Mouse (Mus musculus) layer of hippocampus, postnatal 14 days (tissue): Measurements from ENCODE around the gene Mdh1. TPM values are rescaled to one million over a fixed set of nuclear protein-coding genes. Genes with fewer than 3 reads are reported as not detected.
"Not testable (repeated sequence)": the region's sequence is repeated elsewhere in the genome, so short reads cannot be mapped to it uniquely, and the experiment has no call there.

ENCODE experiments used
- DNase-seq, 2 experiments: peaks; one replicate each; pipeline ENCODE4 v3.0.0; 2021 to 2022; ENCODE audit warnings: low spot score in 2 of 2, mixed read lengths in 1 of 2
- microRNA-seq, 2 experiments: library from miRNA; unstranded; fragments of <30 nt; microRNA quantifications; one replicate each; pipeline ENCODE4 v1.2.0; 2021
- total RNA-seq, 2 experiments: library from RNA; stranded (reverse); gene quantifications; 2 replicates each; pipeline ENCODE4 v1.2.3; 2021

Mdh1 gene
- total RNA-seq, 2 experiments from 2014 or later = 679 to 693 TPM

- no peak for DNase-seq
These were observed 25.5 kb downstream of the Mdh1 start for GRCm38 (mm10) chr11:21546671-21547070.

GRCm38 (mm10) chr11:21545951-21546350 lies 26.2 kb downstream of the Mdh1 start:
- no peak for DNase-seq

- DNase-seq = peak in 1 of 2 experiments; percentile 57
These were observed 27.1 kb downstream of the Mdh1 start for GRCm38 (mm10) chr11:21545021-21545420.

GRCm38 (mm10) chr11:21542731-21543130 lies 29.4 kb downstream of the Mdh1 start:
- DNase-seq = no peak

GRCm38 (mm10) chr11:21540622-21541021 lies 31.5 kb downstream of the Mdh1 start:
- DNase-seq = no peak

GRCm38 (mm10) chr11:21540072-21540471 lies 32.1 kb downstream of the Mdh1 start:
- no peak for DNase-seq

- not testable (repeated sequence) for DNase-seq
These were observed 41.3 kb downstream of the Mdh1 start for GRCm38 (mm10) chr11:21530856-21531255.

- no peak for DNase-seq
These were observed 43.3 kb downstream of the Mdh1 start for GRCm38 (mm10) chr11:21528676-21529394.

- no peak for DNase-seq
These were observed 54.4 kb downstream of the Mdh1 start for GRCm38 (mm10) chr11:21517726-21518125.

GRCm38 (mm10) chr11:21516396-21516795 lies 55.8 kb downstream of the Mdh1 start:
- not testable (repeated sequence) for DNase-seq

GRCm38 (mm10) chr11:21510577-21510976 lies 61.6 kb downstream of the Mdh1 start:
- not testable (repeated sequence) for DNase-seq

GRCm38 (mm10) chr11:21508713-21509112 lies 63.5 kb downstream of the Mdh1 start:
- DNase-seq = not testable (repeated sequence)

GRCm38 (mm10) chr11:21507073-21507472 lies 65.1 kb downstream of the Mdh1 start:
- not testable (repeated sequence) for DNase-seq

Small RNA genes lying within 50 kb of the gene (microRNA-seq; reads per million reads assigned to microRNA genes)
- gene Gm22990 = 0 reads per million in 2 experiments

Other genes with a start within 250 kb of the Mdh1 start
- gene Ugp2, start 201.2 kb downstream of the Mdh1 start, total RNA-seq = 10 to 100 TPM; 63.4 to 75.9 TPM
- 10 to 100 TPM; 12.0 to 12.3 TPM for gene Wdpcp, start 132 bp downstream of the Mdh1 start, total RNA-seq